ENCODE assay signal across 12 mouse cellular contexts in genomic region chr7:136430085-136431011, GRCm38 (mm10).
DNase-seq lines count a peak whose midpoint lies in the region; ATAC-seq and TF ChIP-seq lines count a peak whose summit lies in the region.
"Had no signal": no experiment of that assay in that cellular context is flagged by ENCODE, and none has a peak within 500 bp of the region (broad histone marks: within the 10 kb centered on the region; RNA-seq: fewer than 3 reads in every experiment).

No protein-coding gene starts in this region.

- no peak overlapping the region for H3K4me2 ChIP-seq in heart, postnatal 0 days (ENCODE audit: low read depth, low read length)
- H3K4me2 ChIP-seq in midbrain, embryonic 14.5 days (ENCODE audit: low read length) = no peak overlapping the region
- H3K4me2 ChIP-seq in midbrain, embryonic 16.5 days (ENCODE audit: low read length) = no peak overlapping the region
- no peak overlapping the region for H3K4me2 ChIP-seq in hindbrain, embryonic 13.5 days
- H3K4me2 ChIP-seq: embryonic facial prominence, embryonic 12.5 days had no signal

- WGBS in heart, postnatal 0 days = 67% methylated on average over 21 of the region's 21 CpGs
- 32% methylated on average over 21 of the region's 21 CpGs for WGBS in midbrain, embryonic 14.5 days
- WGBS in midbrain, embryonic 16.5 days = 28% methylated on average over 21 of the region's 21 CpGs
- WGBS in hindbrain, embryonic 13.5 days = 37% methylated on average over 21 of the region's 21 CpGs

- no peak for TF ChIP-seq EP300 in heart, postnatal 0 days (IDR thresholded peaks at IDR 0.05; ENCODE audit: low read depth)

- no peak overlapping the region for H3K4me3 ChIP-seq in heart, postnatal 0 days (ENCODE audit: low read depth, low read length)
- H3K4me3 ChIP-seq in midbrain, embryonic 14.5 days (replicated peaks; ENCODE audit: low read depth, low read length) = no peak overlapping the region
- H3K4me3 ChIP-seq in midbrain, embryonic 16.5 days (ENCODE audit: low read depth, low read length) = no peak overlapping the region
- H3K4me3 ChIP-seq in hindbrain, embryonic 13.5 days = no peak overlapping the region
- H3K4me3 ChIP-seq: embryonic facial prominence, embryonic 12.5 days; gastrocnemius, adult 2 months had no signal

- no peaks in the 10 kb centered on the region for H3K36me3 ChIP-seq in heart, postnatal 0 days (replicated peaks; ENCODE audit: control insufficient read depth, insufficient read depth, low read length)
- no peaks in the 10 kb centered on the region for H3K36me3 ChIP-seq in midbrain, embryonic 14.5 days (ENCODE audit: control insufficient read depth, insufficient read depth, low read length)
- H3K36me3 ChIP-seq in midbrain, embryonic 16.5 days (ENCODE audit: control insufficient read depth, insufficient read depth, low read length) = no peaks in the 10 kb centered on the region
- no peaks in the 10 kb centered on the region for H3K36me3 ChIP-seq in hindbrain, embryonic 13.5 days
- H3K36me3 ChIP-seq: embryonic facial prominence, embryonic 12.5 days had no signal

- TF ChIP-seq CTCF in heart, postnatal 0 days (IDR thresholded peaks at IDR 0.05; ENCODE audit: low read depth) = no peak

- H3K9ac ChIP-seq in heart, postnatal 0 days (replicated peaks; ENCODE audit: low read depth, low read length) = no peak overlapping the region
- no peak overlapping the region for H3K9ac ChIP-seq in midbrain, embryonic 14.5 days (replicated peaks; ENCODE audit: low read length)
- H3K9ac ChIP-seq in midbrain, embryonic 16.5 days (ENCODE audit: low read depth, low read length) = no peak overlapping the region
- H3K9ac ChIP-seq in hindbrain, embryonic 13.5 days = no peak overlapping the region
- H3K9ac ChIP-seq: embryonic facial prominence, embryonic 12.5 days had no signal

- H3K27me3 ChIP-seq in heart, postnatal 0 days (ENCODE audit: control insufficient read depth, insufficient read depth, low read length) = 0 out of 2 replicates have a peak, but pooled peaks cover 25% of the 10 kb centered on the region
- no peaks in the 10 kb centered on the region for H3K27me3 ChIP-seq in midbrain, embryonic 14.5 days (ENCODE audit: control insufficient read depth, insufficient read depth, low read length)
- H3K27me3 ChIP-seq in midbrain, embryonic 16.5 days (ENCODE audit: control insufficient read depth, insufficient read depth, low read depth, low read length) = no peaks in the 10 kb centered on the region
- 0 out of 2 replicates have a peak, but pooled peaks cover 8% of the 10 kb centered on the region for H3K27me3 ChIP-seq in hindbrain, embryonic 13.5 days

- intact Hi-C loops in heart, postnatal 36 days (cut with DNase I) = no loop called here

- no peaks in the 10 kb centered on the region for H3K9me3 ChIP-seq in heart, postnatal 0 days (replicated peaks; ENCODE audit: control insufficient read depth, low read length)
- H3K9me3 ChIP-seq in midbrain, embryonic 14.5 days (ENCODE audit: control insufficient read depth, low read length) = no peaks in the 10 kb centered on the region
- H3K9me3 ChIP-seq in midbrain, embryonic 16.5 days (replicated peaks; ENCODE audit: control insufficient read depth, low read length, poor library complexity, severe bottlenecking) = no peaks in the 10 kb centered on the region
- no peaks in the 10 kb centered on the region for H3K9me3 ChIP-seq in hindbrain, embryonic 13.5 days
- H3K9me3 ChIP-seq: embryonic facial prominence, embryonic 12.5 days had no signal

- no peaks in the 10 kb centered on the region for H3K4me1 ChIP-seq in heart, postnatal 0 days (ENCODE audit: control insufficient read depth, insufficient read depth)
- H3K4me1 ChIP-seq in midbrain, embryonic 14.5 days (ENCODE audit: control insufficient read depth, insufficient read depth, low read length) = peaks cover 10% of the 10 kb centered on the region; the same call in 1 of the 2 replicates
- peaks cover 6% of the 10 kb centered on the region; the same call in 1 of the 2 replicates for H3K4me1 ChIP-seq in midbrain, embryonic 16.5 days (ENCODE audit: control insufficient read depth, insufficient read depth, low read length)
- peaks cover 46% of the 10 kb centered on the region for H3K4me1 ChIP-seq in hindbrain, embryonic 13.5 days (replicated peaks)

- H3K27ac ChIP-seq in heart, postnatal 0 days (ENCODE audit: low read depth) = no peak overlapping the region
- no peak overlapping the region for H3K27ac ChIP-seq in midbrain, embryonic 14.5 days (replicated peaks; ENCODE audit: low read depth, low read length)
- no peak overlapping the region for H3K27ac ChIP-seq in midbrain, embryonic 16.5 days (ENCODE audit: low read length)
- peak overlapping the region; percentile 53; the same call in 1 of the 2 replicates for H3K27ac ChIP-seq in hindbrain, embryonic 13.5 days
- H3K27ac ChIP-seq: embryonic facial prominence, embryonic 12.5 days; gastrocnemius, adult 2 months; macrophage had no signal

- ATAC-seq in heart, postnatal 0 days (ENCODE audit: insufficient read depth, low read depth) = peak; percentile 49; the same call in 1 of the 2 replicates
- no peak for ATAC-seq in midbrain, embryonic 14.5 days (ENCODE audit: low FRiP score, low TSS enrichment)
- ATAC-seq in midbrain, embryonic 16.5 days = no peak
- 0 out of 2 replicates have a peak, but pooled peaks have one; percentile 28 for ATAC-seq in hindbrain, embryonic 13.5 days (ENCODE audit: low FRiP score)

- peak; percentile 53 for DNase-seq in heart, postnatal 0 days (ENCODE audit: low spot score)
- DNase-seq in heart, postnatal 36 days = no peak
- DNase-seq in midbrain, embryonic 14.5 days = peak; percentile 68
- DNase-seq in adrenal gland, adult 2 months = no peak
- DNase-seq in layer of hippocampus, postnatal 10 days (ENCODE audit: low spot score in 2 of 2) = no peak
- DNase-seq: gastrocnemius, adult 2 months; spleen, adult 18-20 months; thymus, adult 2 months had no signal

Comparison
In these comparisons a context has a peak if more than half of its experiments do, and no peak if none do; other contexts are left out.
1. DNase-seq: peak in heart, postnatal 0 days (single experiment) and midbrain, embryonic 14.5 days (single experiment); none in heart, postnatal 36 days (0 of 2), adrenal gland, adult 2 months (single experiment) and layer of hippocampus, postnatal 10 days (0 of 2).
2. ATAC-seq: peak in heart, postnatal 0 days (single experiment) and hindbrain, embryonic 13.5 days (single experiment); none in midbrain, embryonic 14.5 days (single experiment) and midbrain, embryonic 16.5 days (single experiment).